ENCODE assay signal across 9 mouse cellular contexts in genomic region chr16:5244411-5244810, GRCm38 (mm10). TPM values are rescaled to one million over a fixed set of nuclear protein-coding genes. Genes with fewer than 3 reads are reported as not detected.
DNase-seq lines count a peak whose midpoint lies in the region; ATAC-seq and TF ChIP-seq lines count a peak whose summit lies in the region.
"Had no signal": no experiment of that assay in that cellular context is flagged by ENCODE, and none has a peak within 500 bp of the region (broad histone marks: within the 10 kb centered on the region; RNA-seq: fewer than 3 reads in every experiment).

No protein-coding gene starts in this region.

- TF ChIP-seq POLR2A in liver, adult 2 months (IDR thresholded peaks at IDR 0.05; ENCODE audit: extremely low read depth, insufficient read depth, low read length): no peak

- peak; percentile 38 for DNase-seq in urinary bladder, adult 2 months (ENCODE audit: low spot score)
- DNase-seq in urinary bladder, postnatal 10 days (ENCODE audit: low spot score): no peak
- peak; percentile 40 for DNase-seq in cerebellum, adult 8-10 months
- DNase-seq in gastrocnemius, adult 8-10 months (ENCODE audit: low spot score in 2 of 2): peak; percentile 37 to 53
- peak; percentile 24 for DNase-seq in liver, adult 2 months (ENCODE audit: extremely low read depth, low read depth, low spot score)
- DNase-seq in neural tube, embryonic 10.5 days (ENCODE audit: extremely low spot score, low spot score): peak; percentile 54
- peak; percentile 43 for DNase-seq in thymus, postnatal 0 days (ENCODE audit: low spot score)

- ATAC-seq in intestine, embryonic 16.5 days: peak; percentile 68; the same call in 1 of the 2 replicates

- peaks cover 9% of the 10 kb centered on the region for H3K36me3 ChIP-seq in intestine, embryonic 16.5 days (ENCODE audit: control insufficient read depth, insufficient read depth, low read length)
- peaks cover 8% of the 10 kb centered on the region; the same call in 1 of the 2 replicates for H3K36me3 ChIP-seq in liver, adult 2 months (ENCODE audit: control insufficient read depth, insufficient read depth, low read length)

- no peaks in the 10 kb centered on the region for H3K27me3 ChIP-seq in intestine, embryonic 16.5 days (replicated peaks; ENCODE audit: control insufficient read depth, insufficient read depth, low read length)
- no peaks in the 10 kb centered on the region for H3K27me3 ChIP-seq in liver, adult 2 months (ENCODE audit: control insufficient read depth, insufficient read depth, low read length)
- H3K27me3 ChIP-seq: embryonic facial prominence, embryonic 13.5 days had no signal

- no peak overlapping the region for H3K4me3 ChIP-seq in intestine, embryonic 16.5 days (ENCODE audit: low read length)
- H3K4me3 ChIP-seq in liver, adult 2 months (ENCODE audit: insufficient read depth, low read depth, low read length): no peak overlapping the region
- H3K4me3 ChIP-seq: embryonic facial prominence, embryonic 13.5 days had no signal

- H3K79me2 ChIP-seq in liver, adult 2 months (ENCODE audit: control insufficient read depth, insufficient read depth, low read length): no peaks in the 10 kb centered on the region

- H3K4me1 ChIP-seq in intestine, embryonic 16.5 days (ENCODE audit: control insufficient read depth, insufficient read depth, low read length): no peaks in the 10 kb centered on the region
- no peaks in the 10 kb centered on the region for H3K4me1 ChIP-seq in liver, adult 2 months (ENCODE audit: control insufficient read depth, insufficient read depth, low read length)
- H3K4me1 ChIP-seq: embryonic facial prominence, embryonic 13.5 days had no signal

- H3K4me2 ChIP-seq in intestine, embryonic 16.5 days (ENCODE audit: low read depth, low read length): no peak overlapping the region
- H3K4me2 ChIP-seq: embryonic facial prominence, embryonic 13.5 days had no signal

- WGBS in intestine, embryonic 16.5 days: 38% methylated on average over 7 of the region's 7 CpGs
- WGBS in liver, adult 2 months: 48% methylated on average over 7 of the region's 7 CpGs

- no peak overlapping the region for H3K27ac ChIP-seq in intestine, embryonic 16.5 days (ENCODE audit: low read length)
- H3K27ac ChIP-seq in liver, adult 2 months (replicated peaks; ENCODE audit: insufficient read depth, low read depth, low read length): no peak overlapping the region
- H3K27ac ChIP-seq: embryonic facial prominence, embryonic 13.5 days had no signal

- H3K9me3 ChIP-seq in intestine, embryonic 16.5 days (ENCODE audit: control insufficient read depth, low read length): no peaks in the 10 kb centered on the region
- H3K9me3 ChIP-seq: embryonic facial prominence, embryonic 13.5 days had no signal

- no peak overlapping the region for H3K9ac ChIP-seq in intestine, embryonic 16.5 days (ENCODE audit: low read depth, low read length)
- H3K9ac ChIP-seq in liver, adult 2 months (ENCODE audit: low read depth, low read length): no peak overlapping the region
- H3K9ac ChIP-seq: embryonic facial prominence, embryonic 13.5 days had no signal

- peak; percentile 89 for TF ChIP-seq CTCF in liver, adult 2 months (IDR thresholded peaks at IDR 0.05; ENCODE audit: low read depth, low read length)

RNA-seq across cellular contexts. Expression of gene Alg1, which starts 11.0 kb away (rescaled TPM):
- polyA plus RNA-seq in urinary bladder, adult 2 months (2012; rRNA removed): 46.0 and 52.5 TPM in 2 replicates
- total RNA-seq in gastrocnemius, adult 8-10 months (2022): 10 to 100 TPM; 10.5 to 11.8 (median 11.0) TPM
- 36.7 and 38.6 TPM in 2 replicates for polyA plus RNA-seq in intestine, embryonic 16.5 days (2015; fragmentation: Nextera tagmentation; extraction: Ambion mirVana)
- 24.7 and 30.3 TPM in 2 replicates for total RNA-seq in liver, adult 2 months (2014; rRNA removed)
- polyA plus RNA-seq in liver, adult 2 months (2012; rRNA removed): 43.6 and 46.1 TPM in 2 replicates
- polyA plus RNA-seq in thymus, postnatal 0 days (2015; fragmentation: Nextera tagmentation; extraction: Ambion mirVana): 31.6 TPM in 2 replicates

RNA-seq across cellular contexts. Expression of gene Eef2kmt, which starts 11.4 kb away (rescaled TPM):
- 34.0 and 41.0 TPM in 2 replicates for polyA plus RNA-seq in urinary bladder, adult 2 months (2012; rRNA removed)
- total RNA-seq in gastrocnemius, adult 8-10 months (2022): 1 to 10 TPM; 6.7 to 10.0 (median 8.0) TPM
- polyA plus RNA-seq in intestine, embryonic 16.5 days (2015; fragmentation: Nextera tagmentation; extraction: Ambion mirVana): 34.6 and 39.1 TPM in 2 replicates
- 7.2 and 9.0 TPM in 2 replicates for total RNA-seq in liver, adult 2 months (2014; rRNA removed)
- polyA plus RNA-seq in liver, adult 2 months (2012; rRNA removed): 17.3 and 22.4 TPM in 2 replicates
- 13.9 and 15.5 TPM in 2 replicates for polyA plus RNA-seq in thymus, postnatal 0 days (2015; fragmentation: Nextera tagmentation; extraction: Ambion mirVana)

RNA-seq across cellular contexts. Expression of gene AU021092, which starts 22.3 kb away (rescaled TPM):
- polyA plus RNA-seq in urinary bladder, adult 2 months (2012; rRNA removed): 9.0 and 10.5 TPM in 2 replicates
- 1 to 10 TPM; 2.7 to 3.5 (median 3.0) TPM for total RNA-seq in gastrocnemius, adult 8-10 months (2022)
- polyA plus RNA-seq in intestine, embryonic 16.5 days (2015; fragmentation: Nextera tagmentation; extraction: Ambion mirVana): 2.8 and 4.2 TPM in 2 replicates
- 1.7 and 2.7 TPM in 2 replicates for total RNA-seq in liver, adult 2 months (2014; rRNA removed)
- 2.4 and 2.7 TPM in 2 replicates for polyA plus RNA-seq in liver, adult 2 months (2012; rRNA removed)
- 1.0 and 1.1 TPM in 2 replicates for polyA plus RNA-seq in thymus, postnatal 0 days (2015; fragmentation: Nextera tagmentation; extraction: Ambion mirVana)

RNA-seq across cellular contexts. Expression of gene Nagpa, which starts 40.6 kb away (rescaled TPM):
- 32.7 and 37.1 TPM in 2 replicates for polyA plus RNA-seq in urinary bladder, adult 2 months (2012; rRNA removed)
- 1 to 10 TPM; 6.2 to 7.3 (median 6.6) TPM for total RNA-seq in gastrocnemius, adult 8-10 months (2022)
- polyA plus RNA-seq in intestine, embryonic 16.5 days (2015; fragmentation: Nextera tagmentation; extraction: Ambion mirVana): 39.5 and 42.2 TPM in 2 replicates
- 10.0 and 13.4 TPM in 2 replicates for total RNA-seq in liver, adult 2 months (2014; rRNA removed)
- 22.1 and 24.0 TPM in 2 replicates for polyA plus RNA-seq in liver, adult 2 months (2012; rRNA removed)
- polyA plus RNA-seq in thymus, postnatal 0 days (2015; fragmentation: Nextera tagmentation; extraction: Ambion mirVana): 16.3 and 18.0 TPM in 2 replicates
